Mouse (Mus musculus) liver, postnatal 0 days (tissue): ENCODE data around the gene Wdfy1.

ENCODE experiments used
- CTCF ChIP-seq: sonication (generic); IDR thresholded peaks from 2 replicates; pipeline ENCODE4 v1.5.1; 2016; ENCODE audit warnings: antibody characterized with exemption, low read depth
- EP300 ChIP-seq: IDR thresholded peaks from 2 replicates; pipeline ENCODE4 v1.6.1; 2016; ENCODE audit warnings: antibody characterized with exemption, low read depth, mild to moderate bottlenecking

DNA sequence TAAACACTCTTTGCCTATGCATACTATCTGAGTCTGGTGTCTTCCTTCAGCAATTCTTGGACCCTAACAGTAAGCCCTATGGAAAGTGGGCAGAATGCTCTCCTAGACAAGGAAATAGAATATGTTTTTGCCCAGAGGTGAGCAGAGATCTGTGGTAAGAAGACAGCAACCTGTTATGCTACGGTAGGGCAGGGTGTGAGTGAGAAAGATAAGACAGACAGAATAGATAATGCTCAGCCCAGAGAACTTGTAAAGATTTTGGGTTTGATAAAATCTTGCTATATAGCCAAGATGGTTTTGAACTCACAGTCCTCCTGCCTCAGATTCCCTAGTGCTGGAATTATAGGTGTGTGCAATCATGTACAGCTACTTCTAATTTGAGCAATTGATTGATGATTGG is 11.5 kb downstream of the Wdfy1 start:
- TF ChIP-seq CTCF (no peak), EP300 (no peak)
